14 mouse cellular contexts compared by ENCODE assay signal in the genomic region with DNA sequence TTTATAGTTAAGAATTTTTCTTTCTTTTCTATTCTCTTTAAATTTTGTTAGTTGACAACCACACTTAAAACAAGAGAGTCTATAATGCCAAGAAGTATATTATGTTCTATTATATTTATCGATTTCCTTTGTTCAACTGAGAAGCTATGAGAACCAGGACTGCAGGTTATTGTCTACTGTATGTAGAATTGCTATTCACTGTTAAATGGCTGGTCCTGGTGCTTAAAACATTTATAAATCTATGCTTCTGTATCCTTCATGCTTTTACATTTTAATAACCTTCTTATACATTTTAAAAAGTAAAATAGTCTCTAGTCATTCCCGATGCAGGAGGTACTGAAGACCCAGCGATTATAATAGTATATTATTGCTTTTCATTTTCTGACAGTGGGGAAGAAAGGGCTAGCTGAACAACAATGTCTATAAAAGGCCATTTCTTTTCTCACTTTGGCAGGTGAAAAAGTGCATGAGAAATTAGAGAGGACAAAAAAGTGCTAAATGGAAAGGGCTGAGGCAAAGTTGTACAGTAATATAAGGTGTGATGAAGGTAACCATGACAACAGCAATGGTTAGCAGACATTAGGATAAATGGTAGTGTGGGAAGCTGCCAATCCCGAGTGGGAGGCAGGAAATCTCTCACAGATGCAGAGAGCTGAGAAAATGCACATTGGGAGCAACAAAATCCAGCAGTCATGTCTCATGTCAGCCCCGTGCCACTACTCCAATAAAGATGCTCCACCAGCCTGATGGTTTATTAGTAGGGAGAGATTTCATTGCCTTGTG. TPM values are rescaled to one million over a fixed set of nuclear protein-coding genes. Genes with fewer than 3 reads are reported as not detected.
DNase-seq lines count a peak whose midpoint lies in the region; ATAC-seq and TF ChIP-seq lines count a peak whose summit lies in the region.
"Had no signal": no experiment of that assay in that cellular context is flagged by ENCODE, and none has a peak within 500 bp of the region (broad histone marks: within the 10 kb centered on the region; RNA-seq: fewer than 3 reads in every experiment).

No protein-coding gene starts in this region.

- DNase-seq in frontal cortex, postnatal 25 days (ENCODE audit: low spot score in 2 of 2), result no peak
- peak; percentile 25 to 49 for DNase-seq in frontal cortex, postnatal 36 days (ENCODE audit: low spot score in 2 of 2)
- peak; percentile 9 to 16 for DNase-seq in layer of hippocampus, postnatal 25 days (ENCODE audit: extremely low spot score in 1 of 2, low spot score in 1 of 2)
- no peak for DNase-seq in urinary bladder, adult 2 months (ENCODE audit: low spot score)
- DNase-seq in kidney, adult 2 months, result no peak
- DNase-seq: adrenal gland, adult 8-10 months; cerebellum, adult 9-11 months; kidney, adult 8-10 months had no signal

- no peak for TF ChIP-seq CTCF in kidney, adult 2 months (conservative IDR thresholded peaks at IDR 0.05; ENCODE audit: insufficient read depth, insufficient read length, low read depth, low read length)

- H3K36me3 ChIP-seq in neural tube, embryonic 14.5 days (ENCODE audit: control insufficient read depth, insufficient read depth, low read length), result no peaks in the 10 kb centered on the region
- H3K36me3 ChIP-seq in intestine, embryonic 16.5 days (ENCODE audit: control insufficient read depth, insufficient read depth, low read length), result no peaks in the 10 kb centered on the region
- no peaks in the 10 kb centered on the region for H3K36me3 ChIP-seq in kidney, adult 2 months (ENCODE audit: control insufficient read depth, insufficient read depth, low read length)

- WGBS in neural tube, embryonic 14.5 days, result 58% methylated on average over 5 of the region's 5 CpGs
- WGBS in intestine, embryonic 16.5 days, result 69% methylated on average over 5 of the region's 5 CpGs
- 76% methylated on average over 5 of the region's 5 CpGs for WGBS in kidney, adult 2 months

- no peak overlapping the region for H3K27ac ChIP-seq in neural tube, embryonic 14.5 days (ENCODE audit: low read depth, low read length)
- H3K27ac ChIP-seq in intestine, embryonic 16.5 days (ENCODE audit: low read length), result no peak overlapping the region
- H3K27ac ChIP-seq in kidney, adult 2 months (ENCODE audit: insufficient read depth, low read depth, low read length), result no peak overlapping the region
- H3K27ac ChIP-seq: macrophage had no signal

- H3K4me1 ChIP-seq in neural tube, embryonic 14.5 days (ENCODE audit: control insufficient read depth, insufficient read depth, low read length), result no peaks in the 10 kb centered on the region; the same call in 1 of the 2 replicates
- H3K4me1 ChIP-seq in intestine, embryonic 16.5 days (ENCODE audit: control insufficient read depth, insufficient read depth, low read length), result no peaks in the 10 kb centered on the region
- no peaks in the 10 kb centered on the region for H3K4me1 ChIP-seq in kidney, adult 2 months (ENCODE audit: control insufficient read depth, insufficient read depth, low read length)

- H3K4me2 ChIP-seq in neural tube, embryonic 14.5 days (ENCODE audit: low read depth, low read length), result no peak overlapping the region
- no peak overlapping the region for H3K4me2 ChIP-seq in intestine, embryonic 16.5 days (ENCODE audit: low read depth, low read length)
- H3K4me2 ChIP-seq: heart, embryonic 11.5 days; liver, embryonic 11.5 days had no signal

- H3K27me3 ChIP-seq in neural tube, embryonic 14.5 days (ENCODE audit: control insufficient read depth, insufficient read depth, low read length), result no peaks in the 10 kb centered on the region
- H3K27me3 ChIP-seq in intestine, embryonic 16.5 days (replicated peaks; ENCODE audit: control insufficient read depth, insufficient read depth, low read length), result no peaks in the 10 kb centered on the region
- no peaks in the 10 kb centered on the region for H3K27me3 ChIP-seq in kidney, adult 2 months (replicated peaks; ENCODE audit: control insufficient read depth, insufficient read depth, low read length)

- no peaks in the 10 kb centered on the region for H3K9me3 ChIP-seq in neural tube, embryonic 14.5 days (ENCODE audit: control insufficient read depth, low read length)
- no peaks in the 10 kb centered on the region for H3K9me3 ChIP-seq in intestine, embryonic 16.5 days (ENCODE audit: control insufficient read depth, low read length)

- no peak overlapping the region for H3K9ac ChIP-seq in neural tube, embryonic 14.5 days (replicated peaks; ENCODE audit: low read depth, low read length)
- no peak overlapping the region for H3K9ac ChIP-seq in intestine, embryonic 16.5 days (ENCODE audit: low read depth, low read length)

- peak; percentile 79 for ATAC-seq in frontal cortex, adult (ENCODE audit: low TSS enrichment)
- ATAC-seq in neural tube, embryonic 14.5 days (ENCODE audit: low read depth), result peak; percentile 92
- no peak for ATAC-seq in intestine, embryonic 16.5 days

- no peak overlapping the region for H3K4me3 ChIP-seq in neural tube, embryonic 14.5 days (ENCODE audit: low read depth, low read length)
- no peak overlapping the region for H3K4me3 ChIP-seq in intestine, embryonic 16.5 days (ENCODE audit: low read length)
- no peak overlapping the region for H3K4me3 ChIP-seq in kidney, adult 2 months (ENCODE audit: insufficient read depth, low read depth, low read length)

- TF ChIP-seq POLR2A in kidney, adult 2 months (IDR thresholded peaks at IDR 0.05; ENCODE audit: low read depth, low read length), result no peak

RNA-seq across cellular contexts. Expression of gene Rgs13, which starts 25.6 kb away (rescaled TPM):
- total RNA-seq in layer of hippocampus, postnatal 25 days (2021), result 1 to 10 TPM in 1 of 2 experiments, under 1 TPM in 1; 0.86 to 1.2 TPM
- polyA plus RNA-seq in neural tube, embryonic 14.5 days (2014; fragmentation: Nextera tagmentation; extraction: Ambion mirVana), result 0.23 and 0.40 TPM in 2 replicates
- polyA plus RNA-seq in intestine, embryonic 16.5 days (2015; fragmentation: Nextera tagmentation; extraction: Ambion mirVana), result not detected in 2 replicates
- 0.04 and 0.08 TPM in 2 replicates for polyA plus RNA-seq in urinary bladder, adult 2 months (2012; rRNA removed)
- not detected in 2 replicates for polyA plus RNA-seq in kidney, adult 2 months (2012; rRNA removed)
- total RNA-seq: adrenal gland, adult 8-10 months had no signal
- polyA plus RNA-seq: heart, embryonic 11.5 days; liver, embryonic 11.5 days; macrophage had no signal

Comparison
In these comparisons a context has a peak if more than half of its experiments do, and no peak if none do; other contexts are left out.
1. DNase-seq: peak in frontal cortex, postnatal 36 days (2 of 2) and layer of hippocampus, postnatal 25 days (2 of 2); none in frontal cortex, postnatal 25 days (0 of 2), urinary bladder, adult 2 months (single experiment) and kidney, adult 2 months (single experiment).